Mouse (Mus musculus) left cerebral cortex, adult 2 months (tissue): Measurements from ENCODE around the gene Myo7a. TPM values are rescaled to one million over a fixed set of nuclear protein-coding genes. Genes with fewer than 3 reads are reported as not detected.
A peak's percentile ranks its signal among the peaks of the same experiment; 100 is the strongest.

Experiments
- DNase-seq, 2 experiments: peaks; one replicate each; pipeline ENCODE4 v3.0.0; 2021 to 2022; ENCODE audit warnings: low spot score in 2 of 2, mixed read lengths in 1 of 2; ENCODE audit errors: extremely low spot score in 1 of 2
- H3K27ac ChIP-seq: fragments of 200-600 bp; 2 replicates; pipeline ENCODE4 v1.8.1; 2022
- H3K4me3 ChIP-seq: fragments of 200-600 bp; 2 replicates; pipeline ENCODE4 v1.8.1; 2022
- CTCF ChIP-seq: fragments of 200-600 bp; IDR thresholded peaks from 2 replicates; pipeline ENCODE4 v1.8.1; 2022; ENCODE audit warnings: antibody characterized with exemption, mild to moderate bottlenecking, moderate library complexity
- intact Hi-C: fragments of 180-260 bp; cut with DNase I; formaldehyde crosslinking; loops from one replicate; pipeline ENCODE4 v1.15.1; 2025
- long read RNA-seq, 2 experiments: library from polyadenylated mRNA; stranded (forward); transcript quantifications; one replicate each; pipeline ENCODE4 v2.0.0; 2021; ENCODE audit warnings: borderline mapping rate in 2 of 2
- total RNA-seq, 2 experiments: library from RNA; stranded (reverse); gene quantifications; 2 replicates each; pipeline ENCODE4 v1.2.3; 2021

Myo7a gene
- total RNA-seq: 10 to 100 TPM; 12.7 to 15.1 TPM
- long read RNA-seq, experiment 1, full-length matches to known transcripts: 2 of 21 reads
- long read RNA-seq, experiment 1, partial matches to known transcripts: 5 of 21 reads
- long read RNA-seq, experiment 1, other reads (novel, unspliced or antisense): 14 of 21 reads
- long read RNA-seq, experiment 2, partial matches to known transcripts: 7 of 15 reads
- long read RNA-seq, experiment 2, other reads (novel, unspliced or antisense): 8 of 15 reads

- Histone ChIP-seq H3K4me3 (peak within 1 kb of the TSS; percentile 14; the same call in 1 of the 2 replicates), H3K27ac (no peak within 1 kb of the TSS)
- intact Hi-C loops: no loop called here
- peak in 1 of 2 experiments; percentile 11 for DNase-seq
- no peak; the same call in 1 of the 2 replicates for TF ChIP-seq CTCF
Measured at GRCm38 (mm10) chr7:98119179-98119960, at the start of gene Myo7a. Myo7a (minus strand) TSS chr7:98119524.

- DNase-seq: peak in 1 of 2 experiments; percentile 20
- TF ChIP-seq CTCF: no peak
- Histone ChIP-seq H3K27ac (no peak overlapping the region), H3K4me3 (no peak overlapping the region)
- intact Hi-C loops: loop anchor here (10.0 kb wide), 1 partner anchor 270 kb away; no protein-coding TSS in a partner anchor
Measured at GRCm38 (mm10) chr7:98164999-98165528, 45.7 kb upstream of the Myo7a start.

GRCm38 (mm10) chr7:98164382-98164998 is 45.2 kb upstream of the Myo7a start:
- intact Hi-C loops: loop anchor here (10.0 kb wide), 1 partner anchor 270 kb away; no protein-coding TSS in a partner anchor
- TF ChIP-seq CTCF: no peak
- DNase-seq: peak in 1 of 2 experiments; percentile 10
- Histone ChIP-seq H3K4me3 (no peak overlapping the region), H3K27ac (no peak overlapping the region)

DNA sequence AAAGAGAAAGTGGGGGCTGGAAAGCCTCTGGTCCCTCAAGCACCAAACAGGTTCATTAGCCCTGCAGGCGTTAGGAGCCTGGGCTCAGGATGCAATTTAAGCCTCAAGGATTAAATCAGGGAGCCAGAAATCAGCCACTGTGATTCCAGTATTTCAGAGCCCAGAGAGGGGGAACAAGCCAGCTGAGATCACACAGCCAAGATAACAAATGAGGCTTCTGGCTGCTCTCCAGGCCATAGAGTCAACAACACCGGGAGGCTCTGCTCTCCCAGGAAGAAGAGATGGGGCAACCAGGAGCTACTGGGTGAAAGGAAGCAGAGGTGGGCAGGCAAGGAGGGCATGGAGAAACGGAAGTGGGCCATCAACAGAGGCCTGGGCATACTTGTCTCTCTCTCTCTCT is 44.4 kb upstream of the Myo7a start:
- no peak overlapping the region for H3K27ac ChIP-seq
- DNase-seq: no peak
- intact Hi-C loops: loop anchor here (10.0 kb wide), 1 partner anchor 271 kb away; no protein-coding TSS in a partner anchor
- TF ChIP-seq CTCF: no peak
- no peak overlapping the region for H3K4me3 ChIP-seq

GRCm38 (mm10) chr7:98162239-98162638 is 42.9 kb upstream of the Myo7a start:
- H3K27ac ChIP-seq: no peak overlapping the region
- intact Hi-C loops: loop anchor here (10.0 kb wide), 1 partner anchor 273 kb away; no protein-coding TSS in a partner anchor
- no peak overlapping the region for H3K4me3 ChIP-seq
- TF ChIP-seq CTCF: no peak
- no peak for DNase-seq

DNA sequence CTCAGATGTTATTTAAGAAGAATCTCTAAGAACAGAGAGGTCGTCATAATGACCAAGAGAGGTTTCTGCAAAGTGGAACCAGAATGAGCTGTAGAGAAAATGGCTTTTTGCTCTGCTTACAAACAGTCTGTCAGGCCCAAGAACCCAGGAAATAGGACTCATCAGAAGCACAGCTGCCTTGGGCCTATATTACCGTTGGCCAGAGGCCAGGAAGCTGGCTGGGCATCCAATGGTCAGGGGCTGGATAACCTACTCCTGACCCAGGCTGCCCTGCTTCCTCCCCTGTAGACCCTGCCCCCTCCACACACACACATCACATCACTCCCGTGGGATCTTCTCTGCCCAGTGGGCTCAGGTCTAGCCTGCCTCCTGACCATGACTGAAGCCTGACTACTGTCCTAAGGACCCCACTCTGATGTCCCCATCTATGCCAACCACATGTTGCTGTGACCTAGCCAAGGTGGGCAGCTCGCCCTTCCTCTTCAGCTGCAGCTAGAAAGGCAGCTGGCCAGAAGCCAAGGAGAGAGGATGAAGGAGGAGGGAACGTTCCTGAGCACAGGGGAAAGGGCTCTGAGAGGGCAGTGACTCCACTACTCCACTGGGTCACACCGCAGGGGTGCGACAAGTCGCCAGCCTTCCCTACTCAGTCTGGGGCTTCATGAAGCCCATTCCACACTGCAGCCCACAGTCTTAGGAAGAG is 40.9 kb upstream of the Myo7a start:
- Histone ChIP-seq H3K4me3 (no peak overlapping the region), H3K27ac (no peak overlapping the region)
- no peak for DNase-seq
- no peak for TF ChIP-seq CTCF
- intact Hi-C loops: loop anchor here (10.0 kb wide), 1 partner anchor 275 kb away; no protein-coding TSS in a partner anchor

- intact Hi-C loops: no loop called here
- no peak for TF ChIP-seq CTCF
- H3K4me3 ChIP-seq: no peak overlapping the region
- H3K27ac ChIP-seq: no peak overlapping the region
- no peak for DNase-seq
Measured at GRCm38 (mm10) chr7:98158481-98158880, 39.2 kb upstream of the Myo7a start.

GRCm38 (mm10) chr7:98157636-98158332 is 38.5 kb upstream of the Myo7a start:
- DNase-seq: no peak
- no peak for TF ChIP-seq CTCF
- Histone ChIP-seq H3K27ac (no peak overlapping the region), H3K4me3 (no peak overlapping the region)
- intact Hi-C loops: no loop called here

DNA sequence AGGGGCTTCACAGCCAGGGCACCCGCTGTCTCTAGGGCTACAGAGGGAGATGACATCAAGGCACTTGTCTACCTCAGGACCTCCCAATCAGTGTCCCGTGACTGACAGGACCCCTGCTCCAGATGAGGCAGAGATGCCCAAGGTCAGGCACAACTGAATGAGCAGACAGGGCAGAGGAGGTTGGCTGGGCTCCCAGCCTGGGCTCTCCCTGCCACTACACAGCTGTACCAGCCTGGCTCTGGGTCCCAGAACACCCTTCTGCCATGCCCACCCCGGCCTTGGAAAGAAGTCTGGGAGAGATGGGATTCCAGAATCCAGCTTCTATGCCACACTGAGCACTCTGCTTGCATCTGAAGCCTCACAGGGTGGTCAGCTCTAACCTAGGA is 36.9 kb upstream of the Myo7a start:
- no peak overlapping the region for H3K27ac ChIP-seq
- TF ChIP-seq CTCF: no peak
- no peak for DNase-seq
- intact Hi-C loops: no loop called here
- H3K4me3 ChIP-seq: no peak overlapping the region

GRCm38 (mm10) chr7:98155546-98156279 is 36.4 kb upstream of the Myo7a start:
- TF ChIP-seq CTCF: peak; percentile 78
- intact Hi-C loops: loop anchor here (1.0 to 2.0 kb wide), 2 partner anchors 36 to 185 kb away; no protein-coding TSS in a partner anchor
- Histone ChIP-seq H3K27ac (no peak overlapping the region), H3K4me3 (no peak overlapping the region)
- DNase-seq: peak; percentile 64 to 68
